Mouse (Mus musculus) c-Kit-positive CD71-positive TER-119-negative erythroid progenitor cells, embryonic 14.5 days (primary cell): ENCODE measurements around the gene Snx17.
"Not testable (repeated sequence)": the region's sequence is repeated elsewhere in the genome, so short reads cannot be mapped to it uniquely, and the experiment has no call there.

Source experiments
- DNase-seq: peaks from one replicate; pipeline ENCODE4 v3.0.0-alpha.2; 2013; ENCODE audit warnings: low read depth

The Snx17 gene

DNA sequence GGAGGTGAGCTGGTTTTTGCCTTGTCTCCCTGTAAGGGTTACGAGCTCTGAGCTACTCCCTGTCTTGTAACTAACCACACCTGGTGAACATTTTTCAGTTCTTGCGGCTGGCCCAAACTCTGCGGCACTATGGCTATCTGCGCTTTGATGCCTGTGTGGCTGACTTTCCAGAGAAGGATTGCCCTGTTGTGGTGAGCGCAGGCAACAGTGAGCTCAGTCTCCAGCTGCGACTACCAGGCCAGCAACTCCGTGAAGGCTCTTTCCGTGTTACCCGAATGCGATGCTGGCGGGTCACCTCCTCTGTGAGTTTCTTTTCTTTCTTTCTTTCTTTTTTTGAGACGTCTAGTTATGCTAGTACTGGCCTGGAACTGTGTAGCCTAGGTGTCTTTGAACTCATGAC, 4.0 kb downstream of the Snx17 start:
- no peak for DNase-seq

DNA sequence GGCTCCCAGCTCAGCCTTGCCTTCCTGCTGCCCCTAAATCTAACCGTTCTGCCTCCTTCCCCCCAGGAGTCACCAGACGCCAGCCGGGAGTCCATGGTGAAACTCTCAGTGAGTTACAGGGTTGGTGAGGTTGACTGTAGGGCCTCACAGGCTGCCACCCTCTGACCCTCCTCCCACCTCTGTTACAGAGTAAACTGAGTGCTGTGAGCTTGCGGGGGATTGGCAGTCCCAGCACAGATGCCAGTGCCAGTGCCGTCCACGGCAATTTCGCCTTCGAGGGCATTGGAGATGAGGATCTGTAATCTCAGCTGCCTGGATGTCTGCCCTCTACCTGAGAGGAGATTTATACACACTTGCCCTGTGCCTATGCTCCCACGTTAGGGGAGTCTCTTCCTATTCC, 5.1 kb downstream of the Snx17 start:
- no peak for DNase-seq

DNA sequence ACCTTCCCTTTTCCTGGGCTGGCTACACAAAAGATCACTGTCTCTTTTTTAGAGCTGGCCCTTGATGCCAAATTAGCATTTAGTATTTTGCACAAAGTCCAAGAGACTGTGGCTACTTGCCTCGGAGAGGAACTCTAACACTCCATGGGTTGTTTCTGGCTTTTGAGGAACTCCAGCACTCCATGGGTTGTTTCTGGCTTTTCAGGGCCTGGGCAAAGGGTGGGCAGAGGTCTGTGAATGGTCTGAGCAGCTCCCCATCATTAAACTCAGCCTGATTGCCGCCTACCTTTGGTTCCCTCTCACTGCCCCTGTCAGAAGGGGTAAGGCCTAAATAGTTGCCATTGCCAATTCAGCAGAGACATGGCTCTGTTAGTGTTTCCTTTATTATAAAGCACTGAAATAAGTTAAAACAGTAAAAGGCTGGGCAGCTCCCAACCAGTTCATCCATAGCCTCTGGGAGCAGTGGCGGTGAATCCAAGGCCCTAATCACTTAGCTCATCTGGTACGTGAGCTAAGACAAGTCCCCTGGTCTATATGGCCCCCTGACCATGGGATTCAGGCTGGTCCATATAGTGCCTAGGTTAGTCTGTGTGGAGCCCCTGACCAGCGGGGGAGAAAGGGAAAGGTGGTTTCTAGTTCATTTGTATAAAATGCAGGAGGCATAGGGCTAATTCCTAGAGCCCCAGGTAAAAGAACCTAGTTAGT, 5.7 kb downstream of the Snx17 start:
- DNase-seq, result no peak

DNA sequence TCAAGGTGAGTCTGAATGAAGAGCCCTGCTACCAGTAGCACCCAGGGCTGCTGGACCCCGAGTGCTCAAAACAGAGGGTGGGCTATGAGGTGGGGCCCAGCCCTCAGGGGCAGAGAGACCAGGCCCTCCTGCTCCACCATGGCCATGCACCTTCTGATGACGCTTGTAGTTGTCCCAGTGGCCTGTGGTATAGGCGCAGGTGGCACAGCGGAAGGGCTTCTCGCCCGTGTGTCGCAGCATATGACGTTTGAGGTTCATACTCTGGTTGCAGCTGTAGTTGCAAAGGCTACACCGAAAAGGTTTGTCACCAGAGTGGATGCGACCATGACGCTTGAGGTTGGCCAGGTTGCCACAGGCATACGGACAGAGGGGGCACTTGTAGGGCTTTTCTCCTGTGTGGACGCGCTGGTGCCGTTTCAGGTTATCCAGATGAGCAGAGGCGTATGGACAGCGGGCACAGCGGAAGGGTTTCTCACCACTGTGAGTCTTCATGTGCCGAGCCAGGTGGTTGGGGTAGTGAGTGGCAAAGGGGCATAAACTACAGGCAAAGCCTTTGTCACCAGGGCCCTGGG, 6.4 kb downstream of the Snx17 start:
- DNase-seq, result no peak

DNA sequence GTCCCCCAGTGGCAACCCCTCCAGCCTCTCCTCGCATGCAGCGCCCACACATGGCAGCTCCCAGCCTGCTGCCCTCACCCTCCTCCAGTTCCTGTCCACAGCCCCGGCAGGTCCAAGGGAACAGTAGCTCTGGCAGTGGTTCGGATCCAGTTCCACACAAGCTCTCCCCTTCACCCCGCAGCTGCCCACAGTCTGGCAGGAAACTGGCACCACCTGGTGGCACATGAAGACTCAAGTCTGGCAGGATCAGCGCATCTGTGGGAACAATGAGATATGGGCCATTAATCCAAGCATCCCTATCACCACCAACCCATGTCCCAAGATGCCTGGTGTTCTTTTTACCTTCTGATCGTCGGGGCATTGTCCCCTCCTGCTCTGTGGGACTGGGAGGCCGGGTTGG, 6.9 kb downstream of the Snx17 start:
- no peak for DNase-seq

DNA sequence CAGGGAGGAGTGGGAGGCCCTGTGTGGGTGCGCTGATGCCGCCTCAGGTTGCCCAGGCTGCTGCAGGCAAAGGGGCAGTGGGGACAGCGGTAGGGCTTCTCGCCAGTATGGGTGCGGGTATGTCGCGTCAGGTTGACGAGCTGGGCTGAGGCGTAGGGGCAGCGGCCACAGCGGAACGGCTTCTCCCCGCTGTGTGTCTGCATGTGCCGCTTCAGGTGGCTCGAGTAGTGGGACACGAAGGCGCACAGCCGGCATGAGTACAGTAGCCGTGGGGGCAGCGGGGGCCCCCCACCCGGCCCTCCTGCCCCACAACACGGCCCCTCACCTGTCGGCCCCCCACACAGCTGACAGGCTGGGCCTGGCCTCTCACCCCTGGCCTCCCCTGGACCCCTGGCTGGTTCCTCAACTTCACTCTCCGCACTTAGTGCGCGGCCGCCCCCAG, 7.3 kb downstream of the Snx17 start:
- DNase-seq, result no peak

DNA sequence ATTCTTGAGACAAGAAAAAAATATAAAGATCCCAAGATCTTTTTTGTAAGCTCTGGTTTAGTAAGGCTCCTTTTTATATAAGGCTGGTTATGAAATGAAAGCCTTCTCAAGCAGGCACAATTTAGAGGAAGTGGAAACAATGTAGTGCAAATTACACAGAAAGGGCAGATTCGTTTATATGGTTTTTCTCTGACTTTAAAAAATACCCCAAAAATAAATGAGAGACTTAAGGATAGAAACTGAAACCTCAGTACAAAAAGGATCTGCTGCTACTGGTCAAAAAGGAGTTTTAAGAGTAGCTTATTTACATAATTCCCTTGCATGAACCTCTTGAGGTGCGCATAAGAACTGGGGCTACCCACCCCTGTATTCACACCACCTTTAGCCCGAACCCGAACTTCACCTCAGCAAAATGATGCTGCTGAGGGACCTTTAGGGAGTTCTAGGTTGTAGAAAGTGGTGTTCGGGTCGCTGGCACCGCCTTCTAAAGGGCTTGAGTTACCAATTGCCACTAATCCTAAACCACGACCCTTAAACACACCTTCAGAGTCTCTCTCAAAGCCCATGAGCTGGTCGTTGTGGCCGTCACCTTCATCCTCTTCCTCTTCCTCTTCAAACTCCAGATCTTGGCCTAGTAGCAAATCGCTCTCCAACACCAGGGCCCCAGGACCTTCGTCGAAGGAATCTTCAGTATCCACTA, 8.2 kb downstream of the Snx17 start:
- DNase-seq, result no peak

DNA sequence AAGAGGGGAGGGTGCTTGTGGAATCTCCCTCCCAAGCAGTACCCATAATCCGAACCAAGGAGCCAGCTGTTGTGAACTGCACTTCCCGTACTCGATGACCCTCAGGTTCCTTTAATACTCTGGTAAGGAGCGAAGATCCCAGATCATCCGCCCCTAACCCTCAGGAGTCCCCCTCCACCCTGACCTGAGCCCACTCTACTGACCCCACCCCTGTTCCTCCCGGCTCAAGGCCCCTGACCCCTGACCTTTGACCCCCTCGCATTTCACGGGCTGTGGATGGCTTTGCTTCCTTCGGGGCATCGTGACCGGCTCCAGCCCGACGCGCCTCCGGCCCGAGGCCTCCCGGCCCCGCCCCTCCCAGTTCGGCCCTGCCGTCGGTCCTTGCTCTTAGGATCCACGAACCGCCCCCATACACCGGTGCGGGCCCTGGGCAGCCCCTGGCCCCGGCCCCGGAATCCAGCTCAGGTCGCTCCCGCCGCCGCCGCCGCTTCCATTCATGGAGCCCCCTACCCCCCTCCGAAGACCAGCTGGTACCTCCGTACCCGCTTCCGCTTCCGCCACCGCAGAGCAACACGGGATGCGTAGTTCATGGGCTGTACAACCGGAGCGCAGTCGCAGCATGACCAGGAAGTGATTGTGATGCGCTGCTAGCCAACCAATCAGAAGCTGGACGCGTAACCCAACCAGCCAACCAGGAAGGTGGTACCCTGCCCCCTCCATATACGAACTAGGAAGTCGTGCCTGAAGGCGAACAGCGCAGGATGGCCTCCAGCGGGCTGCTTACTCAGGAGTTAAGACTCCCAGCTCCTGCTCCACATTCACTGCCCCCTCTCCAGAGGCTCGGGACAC, 8.9 kb downstream of the Snx17 start, which contains the start of gene Zfp513:
Gene Zfp513 (minus strand): TSS at position 562 of the 849 bp plus-strand sequence.
- DNase-seq, result peak; percentile 94

DNA sequence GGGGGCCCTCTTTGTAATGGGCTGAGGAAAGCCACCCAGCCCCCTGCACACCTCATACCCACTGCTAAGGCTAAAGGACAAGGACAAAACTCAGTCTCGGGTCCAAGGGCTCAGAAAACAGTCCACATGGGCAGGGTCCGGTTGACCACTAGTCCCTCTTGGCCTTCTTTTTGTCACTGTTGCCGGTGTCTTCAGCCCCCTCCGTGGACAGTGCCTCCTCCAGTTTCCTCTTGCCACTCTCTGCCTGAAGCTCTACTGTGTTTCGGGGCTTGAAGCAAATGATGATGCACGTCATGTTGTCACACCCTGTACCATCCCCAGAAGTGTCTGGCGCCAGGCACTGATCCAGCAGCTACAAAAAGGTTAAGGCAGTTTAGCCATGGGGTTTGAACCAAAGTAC, 9.9 kb downstream of the Snx17 start:
- no peak for DNase-seq

DNA sequence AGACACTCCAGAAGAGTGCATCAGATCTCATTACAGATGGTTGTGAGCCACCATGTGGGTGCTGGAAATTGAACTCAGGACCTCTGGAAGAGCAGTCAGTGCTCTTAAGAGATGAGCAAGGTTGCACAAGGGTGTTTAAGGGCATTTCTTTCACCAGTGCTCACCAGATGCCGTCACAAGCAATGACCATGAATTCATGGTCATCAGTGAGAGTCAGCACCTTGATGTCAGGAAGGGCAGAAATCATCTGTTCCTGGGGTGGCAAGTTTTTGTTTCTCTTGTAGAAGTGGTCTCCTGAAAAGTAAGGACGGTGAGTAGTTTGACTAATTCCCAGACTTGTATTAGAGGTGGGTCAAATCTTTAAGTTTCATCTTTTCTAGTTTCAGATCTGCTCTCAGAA, 10.8 kb downstream of the Snx17 start:
- DNase-seq, result no peak

DNA sequence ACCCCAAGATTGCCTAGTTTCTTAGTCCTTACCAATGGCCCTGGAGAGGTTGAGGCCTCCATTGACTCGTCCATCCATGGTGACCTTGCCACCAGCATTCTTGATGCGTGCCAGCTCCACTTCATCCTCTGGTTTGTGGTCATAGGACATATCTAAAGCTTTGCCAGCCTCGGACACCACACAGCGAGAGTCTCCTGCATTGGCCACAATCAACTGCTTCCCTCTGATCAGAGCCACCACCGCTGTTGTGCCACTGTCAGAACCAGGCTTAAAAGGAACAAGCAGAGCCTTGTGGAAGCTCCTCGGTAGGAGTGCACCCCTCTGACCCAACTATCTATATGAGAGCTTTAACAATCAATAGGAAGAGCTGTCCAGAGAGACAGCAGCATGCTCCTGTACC, 11.4 kb downstream of the Snx17 start:
- DNase-seq, result no peak

DNA sequence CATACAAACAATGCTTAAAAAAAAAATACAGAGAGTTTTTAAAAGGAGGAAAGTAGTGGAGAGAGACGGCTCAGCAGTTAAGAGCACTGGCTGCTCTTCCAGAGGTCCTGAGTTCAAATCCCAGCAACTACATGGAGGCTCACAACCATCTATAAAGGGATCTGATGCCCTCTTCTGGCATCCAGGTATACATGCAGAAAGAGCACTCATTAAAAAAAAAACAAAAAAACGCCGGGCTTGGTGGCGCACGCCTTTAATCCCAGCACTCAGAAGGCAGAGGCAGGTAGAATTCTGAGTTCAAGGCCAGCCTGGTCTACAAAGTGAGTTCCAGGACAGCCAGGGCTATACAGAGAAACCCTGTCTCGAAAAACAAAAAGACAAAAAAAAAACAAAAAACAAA, 23.5 kb downstream of the Snx17 start:
- not testable (repeated sequence) for DNase-seq

DNA sequence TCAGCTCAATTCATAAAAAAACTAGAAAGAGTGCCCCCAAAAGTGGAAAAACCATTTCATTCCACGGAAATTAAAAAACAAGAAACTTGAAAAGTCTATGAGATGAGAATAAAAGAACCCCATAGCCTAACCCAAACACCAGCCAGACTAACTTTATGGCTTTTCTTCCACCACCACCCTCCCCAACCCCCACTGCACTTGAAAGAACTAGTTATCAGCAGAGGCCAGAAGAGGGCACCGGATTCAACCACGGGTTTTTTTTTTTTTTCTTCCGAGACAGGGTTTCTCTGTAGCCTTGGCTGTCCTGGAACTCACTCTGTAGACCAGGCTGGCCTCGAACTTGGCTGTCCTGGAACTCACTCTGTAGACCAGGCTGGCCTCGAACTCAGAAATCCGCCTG, 25.3 kb downstream of the Snx17 start:
- peak; percentile 75 for DNase-seq

DNA sequence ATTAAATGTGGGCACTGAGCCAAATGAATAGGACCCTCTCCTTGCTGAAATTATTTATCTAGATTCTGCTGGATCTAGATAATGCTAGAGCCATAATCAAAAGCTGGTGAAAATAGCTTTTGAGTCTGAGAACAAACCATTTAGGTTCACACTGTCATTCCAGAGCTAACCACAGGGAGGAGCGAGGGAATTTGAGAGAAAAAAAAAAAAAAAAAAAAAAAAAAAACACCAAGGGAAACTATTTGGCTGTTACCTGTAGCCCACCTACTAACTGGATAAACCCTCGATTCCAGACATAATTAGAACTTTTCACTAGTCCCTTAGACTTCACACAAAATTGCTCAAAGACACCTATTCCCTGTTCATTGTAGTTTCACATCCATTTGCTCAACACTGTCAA, 26.0 kb downstream of the Snx17 start:
- DNase-seq, result peak; percentile 80

DNA sequence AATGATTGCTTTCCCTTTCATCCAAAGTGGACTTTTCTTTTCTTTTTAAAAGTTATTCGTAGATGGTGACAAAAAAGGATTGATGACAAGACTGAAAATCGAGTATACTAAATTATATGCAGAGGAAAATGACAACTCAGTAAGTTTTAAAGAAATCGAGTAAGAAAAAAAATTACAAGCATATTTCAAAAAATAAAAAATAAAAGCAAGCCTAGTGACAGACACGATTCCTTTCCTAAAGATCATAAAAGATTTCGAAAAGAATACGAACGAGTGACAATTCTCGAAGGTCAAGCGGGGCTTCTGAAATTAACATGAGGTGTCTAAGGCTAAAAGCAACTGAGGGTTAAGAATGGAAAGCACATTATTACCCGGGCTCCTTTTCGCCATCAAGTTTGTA, 26.4 kb downstream of the Snx17 start:
- no peak for DNase-seq

DNA sequence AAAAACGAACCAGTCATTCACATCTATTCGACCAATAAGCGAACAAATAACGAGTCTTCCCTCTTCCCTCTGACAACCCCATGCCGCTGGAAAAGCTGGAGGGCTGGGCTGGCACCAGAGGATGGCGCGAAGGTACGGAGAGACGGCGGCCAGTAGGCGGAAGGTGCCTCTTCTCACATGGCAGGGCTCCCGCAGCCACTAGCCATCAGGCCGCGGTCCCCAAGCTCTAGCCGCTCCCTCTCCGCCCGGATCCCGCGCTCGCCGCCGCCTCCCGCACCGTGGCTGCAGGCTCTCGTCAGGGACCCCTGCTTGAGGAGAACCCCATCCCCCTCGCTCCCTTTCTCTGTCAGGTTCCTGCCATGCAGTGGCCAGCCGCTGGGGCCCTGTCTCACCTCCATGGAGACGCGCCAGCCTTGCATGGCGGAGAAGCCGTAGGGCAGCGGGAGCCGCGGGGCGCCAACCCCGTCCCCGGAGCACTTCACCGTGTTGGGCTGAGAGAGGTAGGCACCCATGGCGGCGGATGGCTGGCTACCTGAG, 27.0 kb downstream of the Snx17 start:
- no peak for DNase-seq

DNA sequence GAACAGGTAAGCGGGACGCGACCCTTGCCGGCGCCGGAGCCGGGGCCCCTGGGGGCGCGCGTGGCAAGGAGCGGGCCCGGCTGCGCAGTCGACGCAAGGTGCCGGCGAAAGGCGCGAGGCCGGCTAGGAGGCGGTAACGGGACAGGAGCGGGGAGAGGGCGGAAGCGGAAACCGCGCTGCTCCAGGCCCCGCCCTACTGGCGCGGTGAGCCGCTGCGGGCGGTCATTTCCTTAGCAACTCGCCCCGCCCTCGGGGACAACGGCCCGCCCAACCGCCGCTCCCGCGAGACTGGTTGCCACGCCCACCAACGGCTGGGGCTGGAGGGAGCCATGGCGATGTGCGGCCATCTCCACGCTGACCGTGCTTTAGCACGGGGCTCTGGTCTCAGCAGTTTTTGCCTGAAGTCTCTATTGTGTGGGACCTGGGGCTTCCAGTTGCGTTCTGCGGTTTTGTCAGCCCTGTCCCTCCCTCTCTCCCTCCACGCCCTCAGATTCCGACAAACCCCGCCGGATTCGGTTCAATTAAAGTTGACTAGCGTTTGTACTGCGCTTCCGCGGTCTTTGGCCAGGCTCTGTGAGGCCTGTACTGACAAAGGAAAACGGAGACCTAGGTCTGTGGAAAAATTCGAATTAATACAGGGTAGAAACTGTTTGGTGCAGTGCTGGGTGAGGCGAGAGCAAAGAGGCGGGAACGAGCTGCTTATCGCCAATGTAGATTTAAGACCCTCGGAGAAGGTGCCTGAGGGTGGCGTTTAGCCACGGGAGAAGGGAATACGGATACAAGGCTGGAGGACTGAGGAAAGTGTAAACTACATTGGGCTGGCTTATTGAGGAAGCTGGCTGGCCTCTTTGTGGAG, 27.6 kb downstream of the Snx17 start, which contains the start of gene Ppm1g:
Gene Ppm1g (minus strand): TSS at position 240 of the 856 bp plus-strand sequence.
- DNase-seq, result peak; percentile 93

DNA sequence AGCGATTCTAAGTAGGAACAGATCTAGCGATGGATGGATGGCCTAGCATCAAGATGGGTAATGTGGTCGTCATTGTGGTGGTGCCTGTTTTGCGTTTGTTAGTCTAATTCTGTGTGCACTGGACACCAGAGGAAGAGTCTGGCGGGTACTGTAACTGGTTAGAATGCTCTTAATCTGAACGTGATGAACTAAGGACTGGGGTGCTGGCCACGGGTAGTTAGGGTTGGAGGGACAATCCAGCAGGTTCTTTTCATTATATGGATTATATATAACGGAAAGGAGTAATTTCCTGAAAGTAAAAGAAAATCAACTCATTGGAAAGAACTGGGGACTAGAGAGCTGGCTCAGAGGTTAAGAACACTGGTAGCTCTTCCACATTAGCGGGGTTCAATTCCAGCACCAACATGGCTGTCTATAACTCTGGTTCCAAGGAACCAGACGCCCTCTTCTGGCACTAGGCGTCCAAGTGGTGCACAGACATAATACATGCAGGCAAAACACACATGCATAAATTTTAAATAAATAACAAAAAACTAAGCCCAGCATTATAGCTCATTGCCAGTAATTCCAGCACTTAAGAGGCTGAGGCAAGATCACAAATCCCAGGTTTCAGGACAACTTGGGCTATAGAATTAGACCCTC, 28.4 kb downstream of the Snx17 start:
- peak; percentile 63 for DNase-seq

DNA sequence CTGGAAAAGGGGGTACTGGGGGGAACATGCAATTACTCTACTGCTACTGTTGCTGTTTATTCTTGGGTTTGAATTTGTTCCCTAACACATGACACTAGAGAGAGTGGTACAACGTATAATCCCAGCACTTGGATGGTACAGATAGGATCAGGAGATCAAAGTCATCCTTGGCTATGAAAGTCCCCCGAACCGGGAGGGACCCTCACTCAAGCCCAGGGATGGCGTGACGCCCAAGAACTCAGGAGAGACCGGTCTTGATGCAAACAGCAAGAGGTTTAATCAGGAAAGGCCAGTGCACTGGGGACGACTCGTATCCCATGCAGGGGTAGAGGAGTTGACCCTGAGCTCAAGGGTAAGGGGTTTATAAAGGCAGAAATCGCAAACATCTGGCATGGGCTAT, 29.7 kb downstream of the Snx17 start:
- DNase-seq, result no peak

DNA sequence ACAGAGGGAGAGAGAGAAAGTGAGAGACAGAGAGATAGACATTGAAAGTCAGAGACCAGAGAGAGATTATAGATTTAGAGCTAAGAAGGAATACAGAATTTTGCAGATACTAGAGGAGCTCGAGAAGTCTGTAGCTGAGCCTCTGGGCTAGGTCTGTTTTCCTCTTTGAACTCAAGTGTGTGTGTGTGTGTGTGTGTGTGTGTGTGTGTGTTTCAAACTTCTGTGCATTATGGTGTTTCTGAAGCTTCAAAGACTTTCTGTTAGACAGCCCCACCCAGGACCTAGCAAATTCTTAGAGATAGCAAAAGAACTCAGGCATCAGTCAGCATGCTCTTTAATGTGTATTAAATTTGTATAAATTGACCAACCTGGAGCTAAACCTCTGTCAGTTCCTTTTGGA, 33.6 kb downstream of the Snx17 start:
- no peak for DNase-seq
